Mouse (Mus musculus) skeletal muscle tissue, adult 2 months (tissue): Measurements from ENCODE around the gene Vmn1r188.
A peak's percentile ranks its signal among the peaks of the same experiment; 100 is the strongest.
"Not testable (repeated sequence)": the region's sequence is repeated elsewhere in the genome, so short reads cannot be mapped to it uniquely, and the experiment has no call there.

ENCODE experiments used
- DNase-seq: peaks from one replicate; pipeline ENCODE4 v3.0.0-alpha.2; 2012; ENCODE audit warnings: low read depth, low spot score

Gene Vmn1r188

DNA sequence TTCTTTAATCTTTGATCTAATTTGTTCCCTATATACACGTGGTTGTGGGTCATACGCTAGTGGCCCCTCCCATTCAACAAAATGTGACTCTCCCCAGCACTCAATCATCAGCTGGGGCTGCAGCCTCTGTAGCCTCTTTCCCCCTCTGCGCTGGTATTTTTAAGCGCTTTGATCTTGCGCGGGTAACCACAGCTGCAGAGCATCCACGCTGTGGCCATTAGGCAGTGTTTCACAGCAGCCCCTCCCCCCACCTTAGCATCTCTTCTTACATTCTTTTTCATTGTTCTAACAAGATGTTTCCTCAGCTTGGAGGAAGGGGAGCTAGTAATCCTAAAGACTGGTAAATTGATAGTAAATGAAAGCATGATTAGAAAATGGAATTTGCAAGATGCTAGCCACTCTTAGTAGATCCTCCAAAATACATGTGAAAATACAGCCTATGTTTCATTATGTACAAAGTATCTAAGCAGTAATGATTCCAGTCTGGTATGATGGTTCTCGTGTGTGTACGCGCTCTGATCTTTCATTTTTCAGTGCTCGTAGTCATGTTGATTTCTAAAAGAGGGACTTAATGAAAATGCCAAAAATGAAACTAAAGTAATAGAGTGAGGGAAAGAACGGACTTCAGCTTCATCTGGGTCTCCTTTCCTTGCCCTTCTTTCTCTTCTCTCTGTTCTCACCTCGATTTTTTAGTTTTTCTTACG is 34.4 kb upstream of the Vmn1r188 start:
- no peak for DNase-seq

GRCm38 (mm10) chr13:22050591-22051522 is 33.4 kb upstream of the Vmn1r188 start:
- DNase-seq: peak; percentile 66

- no peak for DNase-seq
These were observed 32.7 kb upstream of the Vmn1r188 start for GRCm38 (mm10) chr13:22051523-22051859.

DNA sequence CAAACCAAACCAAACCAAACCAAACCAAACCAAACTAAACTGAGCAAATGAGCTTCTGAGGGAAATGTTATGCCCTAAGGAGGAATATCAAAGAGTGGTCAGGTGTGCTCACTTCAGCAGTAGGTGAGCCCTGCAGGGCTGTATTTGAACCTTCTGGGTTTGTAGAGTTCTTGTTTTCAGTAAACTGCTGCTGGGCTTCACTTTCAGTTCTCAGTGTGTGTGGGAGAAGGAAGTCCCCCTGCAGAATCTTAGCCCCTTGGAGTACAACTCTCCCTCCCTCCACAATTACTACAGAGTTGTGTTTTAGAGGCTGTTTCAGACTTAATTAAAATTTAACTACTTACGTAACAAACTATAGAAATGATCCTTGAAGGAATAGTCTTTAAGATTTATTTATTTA is 30.5 kb upstream of the Vmn1r188 start:
- no peak for DNase-seq

DNA sequence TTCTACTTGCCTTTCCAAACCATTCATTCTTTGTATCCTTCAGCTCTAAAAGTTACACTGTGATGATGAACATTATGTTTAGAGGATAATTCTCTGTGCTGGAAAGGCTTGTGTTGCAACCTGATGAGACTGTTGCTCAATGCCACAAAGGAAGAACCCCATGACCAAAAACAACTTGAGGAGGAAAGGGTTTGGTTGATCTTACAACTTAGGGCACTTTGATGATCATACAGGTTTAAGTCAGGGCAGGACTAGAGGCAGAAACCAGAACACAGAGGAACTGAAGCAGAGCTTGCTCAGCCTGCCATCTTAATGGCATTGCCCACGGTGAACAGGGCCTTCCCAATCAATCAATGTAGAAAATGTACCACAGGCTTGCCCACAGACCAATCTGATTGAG is 22.8 kb upstream of the Vmn1r188 start:
- no peak for DNase-seq

GRCm38 (mm10) chr13:22063468-22063867 is 20.8 kb upstream of the Vmn1r188 start:
- no peak for DNase-seq

- DNase-seq: not testable (repeated sequence)
These were observed 21.5 kb downstream of the Vmn1r188 start, which contains the start of gene Vmn1r189 for GRCm38 (mm10) chr13:22105724-22106123. Gene Vmn1r189 (minus strand): TSS chr13:22105824.

- DNase-seq: not testable (repeated sequence)
These were observed 52.5 kb downstream of the Vmn1r188 start for GRCm38 (mm10) chr13:22136495-22137293.
